Mouse (Mus musculus): Measurements from ENCODE around the gene Itprip.

Gene Itprip

GRCm38 (mm10) chr19:47919126-47919965, at the start of gene Itprip, which contains the start of gene Cfap43:
TSS of gene Itprip (minus strand) at chr19:47919299.
TSS of gene Cfap43 (minus strand) at chr19:47919287.
- in situ Hi-C loops (cut with MboI): no loop called here

GRCm38 (mm10) chr19:47958181-47958580, 39.1 kb upstream of the Itprip start:
- in situ Hi-C loops (cut with MboI): no loop called here

DNA sequence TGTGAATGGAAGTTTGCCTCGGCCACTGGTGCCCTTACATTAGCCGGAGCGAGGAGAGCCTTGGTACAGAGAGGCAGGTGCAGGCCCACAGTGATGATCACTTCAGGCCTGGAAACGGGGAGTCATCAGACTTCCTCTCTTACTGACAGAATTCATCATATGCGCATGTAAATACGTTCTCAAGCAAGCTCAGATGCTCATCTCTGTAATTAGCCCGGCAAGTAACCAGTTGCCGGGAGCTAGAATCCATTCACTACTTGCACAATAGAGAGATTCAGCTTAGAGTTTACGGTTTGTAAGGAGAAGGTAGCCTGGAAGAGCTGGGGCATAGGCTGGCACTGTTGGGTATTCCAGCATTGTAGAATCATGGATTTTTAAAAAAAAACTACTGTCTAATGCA, 34.1 kb upstream of the Itprip start:
- in situ Hi-C loops (cut with MboI): no loop called here

GRCm38 (mm10) chr19:47950946-47951345, 31.8 kb upstream of the Itprip start:
- in situ Hi-C loops (cut with MboI): no loop called here

DNA sequence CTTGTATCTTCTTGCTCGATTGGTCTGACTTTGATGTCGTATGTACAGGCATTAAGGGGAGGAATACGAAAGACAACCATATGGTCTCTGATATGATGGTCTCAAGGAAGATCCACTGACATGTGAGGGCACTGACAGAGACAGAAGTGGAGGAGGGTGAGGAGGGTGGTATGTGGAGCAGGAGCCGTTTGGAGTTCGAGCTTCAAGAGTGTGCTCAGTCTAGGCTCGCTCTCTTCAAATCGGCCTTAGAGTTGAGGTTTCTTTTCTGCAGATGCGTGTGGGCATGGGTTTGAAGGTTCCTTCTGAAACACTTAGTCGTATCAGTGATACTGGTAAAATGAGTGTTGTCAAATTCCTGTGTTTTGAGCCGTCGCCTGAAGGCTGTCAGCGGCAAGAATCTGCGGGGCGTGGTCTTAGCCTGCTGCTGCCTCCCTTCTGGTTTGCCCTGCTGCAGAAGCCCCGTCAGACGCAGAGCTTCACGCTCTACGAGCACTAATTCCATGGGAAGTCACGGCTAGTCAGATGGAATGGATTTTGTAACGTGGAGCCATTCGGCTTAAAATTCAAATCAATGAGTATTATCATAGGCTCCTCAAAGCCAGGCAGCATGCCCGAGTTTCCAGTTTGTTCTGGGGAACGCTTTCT, 27.8 kb upstream of the Itprip start:
- in situ Hi-C loops (cut with MboI): no loop called here

- in situ Hi-C loops (cut with MboI): no loop called here
Measured at GRCm38 (mm10) chr19:47939361-47939760, 20.3 kb upstream of the Itprip start.

DNA sequence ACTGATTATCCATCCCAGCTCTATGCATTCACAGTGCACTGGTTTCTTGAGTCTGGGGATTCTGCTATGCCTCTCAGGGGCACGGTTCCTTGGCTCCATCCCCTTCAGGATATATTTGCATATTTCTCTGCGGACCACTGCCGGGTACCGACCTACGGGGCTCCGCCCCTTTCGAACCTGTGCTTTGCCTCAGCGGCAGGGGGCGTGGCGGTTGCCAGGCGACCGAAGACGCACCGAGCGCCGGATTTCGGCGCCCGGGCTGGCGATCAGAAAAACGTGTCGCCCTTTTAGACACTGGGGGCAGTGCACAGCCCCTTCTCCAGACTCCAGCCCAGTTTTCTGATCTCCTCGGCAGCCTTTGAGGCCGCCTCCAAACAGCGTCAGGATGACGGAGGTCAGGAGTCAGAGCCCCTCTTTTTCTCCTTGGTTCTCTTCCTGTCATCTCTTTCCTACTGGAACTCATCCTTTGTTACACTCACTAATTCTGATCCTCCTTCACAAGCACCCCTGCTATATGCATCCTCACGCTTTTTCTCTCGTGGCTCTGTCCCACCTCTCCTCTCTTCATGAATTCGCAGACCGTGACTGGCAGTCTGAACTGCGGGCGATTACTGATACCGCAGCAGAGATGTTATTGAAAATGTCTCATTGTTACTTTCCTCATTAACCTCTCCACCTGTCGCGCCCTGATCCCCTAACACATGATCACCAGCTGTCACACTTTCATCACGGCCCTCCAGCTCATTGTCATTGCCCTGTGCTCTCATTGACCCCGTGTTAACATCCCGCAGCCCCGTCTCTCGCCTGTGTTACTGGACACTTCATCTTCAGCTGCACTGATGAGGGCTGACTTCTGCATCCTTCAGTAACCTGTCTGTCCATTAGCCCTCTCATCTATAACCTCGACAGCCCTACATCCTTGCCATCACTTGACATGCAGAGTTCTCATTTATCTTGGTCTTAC, 18.6 kb upstream of the Itprip start, which contains the start of gene Cfap58:
Gene Cfap58 (plus strand): TSS at position 233 of the 964 bp plus-strand sequence.
- in situ Hi-C loops (cut with MboI): no loop called here

DNA sequence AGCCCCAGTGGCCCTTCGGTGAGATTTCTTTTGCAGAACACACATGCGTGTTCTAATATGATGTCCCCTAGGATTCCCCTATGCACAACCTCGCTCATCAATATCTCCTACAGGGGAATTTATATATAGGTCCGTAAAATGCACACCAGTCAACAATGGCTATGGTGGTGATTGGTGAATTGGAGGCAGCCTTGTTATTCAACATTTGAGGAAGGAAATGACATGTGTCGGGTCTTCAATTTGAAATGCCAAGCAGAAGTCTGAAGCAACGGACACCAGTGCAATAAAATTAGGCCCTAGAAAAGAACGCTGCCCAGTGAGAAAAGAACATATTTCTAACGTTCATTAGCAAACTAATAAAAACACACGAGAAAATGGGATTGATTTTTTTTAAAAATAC, 17.8 kb upstream of the Itprip start:
- in situ Hi-C loops (cut with MboI): no loop called here

- in situ Hi-C loops (cut with MboI): no loop called here
Measured at GRCm38 (mm10) chr19:47936490-47936889, 17.4 kb upstream of the Itprip start.

DNA sequence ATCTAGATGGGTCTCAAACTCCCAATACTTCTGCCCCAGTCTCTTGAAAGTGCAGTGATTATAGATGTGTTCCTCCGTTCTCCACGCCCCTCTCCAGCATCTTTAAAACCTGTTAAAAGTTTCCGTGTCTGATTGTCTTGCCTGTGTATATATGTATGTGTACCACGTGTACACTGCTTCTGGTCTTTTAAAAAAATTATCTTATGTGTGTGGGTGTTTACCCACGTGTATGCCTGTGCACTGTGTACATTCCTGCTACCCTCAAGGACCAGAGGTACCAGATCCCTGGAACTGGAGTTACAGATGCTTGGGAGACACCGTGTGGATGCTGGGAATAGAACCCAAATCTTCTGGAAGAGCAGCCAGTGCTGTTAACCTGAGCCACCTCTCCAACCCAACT, 16.4 kb upstream of the Itprip start:
- in situ Hi-C loops (cut with MboI): no loop called here

DNA sequence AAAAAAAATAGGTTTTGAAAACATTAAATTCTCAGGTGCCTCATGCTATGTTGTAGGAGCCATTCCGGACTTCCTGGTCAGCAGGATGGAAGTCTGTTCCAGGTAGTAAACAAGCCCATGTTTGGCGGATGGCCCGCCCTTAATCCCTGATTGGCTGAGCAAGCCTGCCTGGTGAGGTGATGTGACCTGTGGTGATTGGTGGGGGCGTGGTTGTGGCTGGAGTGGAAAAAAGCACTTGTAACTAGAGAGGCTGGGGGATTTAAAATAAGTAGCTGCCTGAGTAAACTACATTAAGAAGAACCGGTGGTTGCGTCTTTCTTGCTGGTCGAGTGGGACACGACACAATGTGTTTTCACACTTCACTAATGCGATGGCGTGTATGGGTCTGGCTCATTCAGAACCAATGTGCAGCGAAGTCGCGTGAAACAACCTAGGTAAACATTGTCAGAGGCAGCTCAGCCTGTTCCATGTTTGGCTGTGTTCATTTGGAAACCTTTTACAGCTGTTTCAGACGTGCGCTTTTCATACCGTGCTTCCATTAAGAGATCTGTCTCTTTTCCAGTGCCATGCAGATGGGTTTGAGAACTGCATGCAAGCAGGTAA, 15.6 kb upstream of the Itprip start:
- in situ Hi-C loops (cut with MboI): no loop called here

DNA sequence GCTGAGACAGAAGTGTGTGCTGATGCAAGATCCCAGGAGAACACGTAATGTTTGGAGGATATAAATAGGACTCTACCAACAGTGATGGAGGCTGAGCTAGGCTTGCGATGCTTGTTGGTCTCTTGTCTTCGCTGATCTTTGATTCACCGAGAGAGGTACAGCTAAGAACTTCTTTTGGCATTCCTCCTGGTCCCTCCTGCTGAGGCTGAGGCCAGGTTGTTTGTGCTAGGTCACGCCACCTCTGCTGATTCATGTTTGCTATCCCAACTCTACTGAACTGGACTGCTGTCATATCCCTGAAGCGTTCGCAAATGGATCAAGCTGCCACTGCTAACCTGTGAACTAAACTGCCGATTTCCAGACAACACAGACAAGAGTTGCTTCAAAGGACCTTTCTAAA, 15.0 kb upstream of the Itprip start:
- in situ Hi-C loops (cut with MboI): no loop called here

DNA sequence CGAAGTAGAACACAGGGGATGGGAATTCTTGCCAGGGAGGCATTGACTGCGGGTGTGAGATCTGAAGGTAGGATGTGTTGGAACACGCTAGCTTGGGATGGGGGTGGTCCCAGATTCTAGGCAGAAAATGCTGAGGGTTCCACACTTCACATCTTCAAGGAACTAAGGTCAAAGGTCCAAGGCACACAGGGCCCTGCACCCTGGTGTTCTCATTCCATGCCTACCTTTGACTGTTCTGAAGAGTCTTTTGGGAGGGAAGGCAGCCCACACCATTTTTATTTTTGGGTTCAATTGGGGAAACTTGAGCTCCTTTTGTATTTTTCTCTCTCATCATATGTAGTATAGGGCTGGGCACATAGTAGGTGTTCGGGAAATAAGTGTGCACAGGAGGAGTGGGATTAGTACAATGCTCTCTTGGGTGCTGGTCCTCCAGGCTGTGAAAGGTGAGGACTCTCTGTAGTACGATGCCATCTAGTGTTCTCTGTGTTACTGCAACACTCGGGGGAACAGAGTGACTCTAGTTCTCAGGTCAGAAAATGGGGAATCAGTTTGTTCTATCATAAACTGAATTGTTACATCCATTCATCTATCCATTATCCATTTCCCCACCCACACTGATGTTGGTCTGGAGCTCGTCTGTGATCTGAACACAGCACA, 13.0 kb upstream of the Itprip start:
- in situ Hi-C loops (cut with MboI): no loop called here

DNA sequence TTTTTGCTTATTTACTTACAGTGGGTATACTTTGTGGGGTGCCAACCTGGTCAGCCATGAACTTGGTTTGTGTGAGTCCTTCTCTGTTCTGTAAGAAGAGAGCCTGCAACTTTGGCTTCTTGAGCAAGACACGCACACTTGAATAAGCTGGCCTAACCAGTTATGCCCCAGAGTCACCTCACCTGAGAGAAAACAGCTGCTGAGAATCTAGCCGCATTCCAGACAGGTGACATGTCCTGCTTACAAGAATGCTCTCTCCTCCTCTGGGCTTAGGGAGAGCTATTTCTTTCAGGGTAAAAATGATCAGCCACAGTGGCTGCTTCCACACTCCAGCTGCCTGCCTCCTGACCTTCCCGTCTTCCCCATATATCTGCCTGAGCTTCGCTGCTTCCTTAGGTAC, 9.9 kb upstream of the Itprip start:
- in situ Hi-C loops (cut with MboI): loop anchor here (5.0 kb wide), 1 partner anchor 47 kb away; no protein-coding TSS in a partner anchor

DNA sequence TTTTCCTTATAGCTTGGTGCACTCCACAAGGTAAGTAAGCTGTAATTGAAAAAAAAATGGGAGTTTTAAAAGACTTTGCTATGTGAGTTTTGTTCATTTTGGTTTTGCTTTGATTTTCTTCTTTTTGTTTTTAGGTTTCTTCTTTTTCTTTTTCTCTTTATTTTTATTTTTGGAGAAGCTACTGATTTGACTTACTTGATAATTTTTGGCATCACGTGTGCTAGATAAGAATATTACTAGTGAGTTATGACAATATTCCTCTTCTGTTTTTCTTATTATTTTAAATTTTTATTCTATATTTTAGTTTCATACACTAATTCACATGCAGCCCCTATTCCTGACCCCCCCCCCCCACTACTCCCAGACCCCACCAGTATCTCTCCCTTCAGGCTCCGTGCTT, 7.9 kb upstream of the Itprip start:
- in situ Hi-C loops (cut with MboI): loop anchor here (5.0 kb wide), 1 partner anchor 45 kb away; no protein-coding TSS in a partner anchor

- in situ Hi-C loops (cut with MboI): loop anchor here (5.0 kb wide), 1 partner anchor 44 kb away; no protein-coding TSS in a partner anchor
Measured at GRCm38 (mm10) chr19:47925819-47926218, 6.7 kb upstream of the Itprip start.

- in situ Hi-C loops (cut with MboI): no loop called here
Measured at GRCm38 (mm10) chr19:47919966-47920375, 872 bp upstream of the Itprip start.

GRCm38 (mm10) chr19:47918455-47919101, 521 bp downstream of the Itprip start:
- in situ Hi-C loops (cut with MboI): no loop called here

DNA sequence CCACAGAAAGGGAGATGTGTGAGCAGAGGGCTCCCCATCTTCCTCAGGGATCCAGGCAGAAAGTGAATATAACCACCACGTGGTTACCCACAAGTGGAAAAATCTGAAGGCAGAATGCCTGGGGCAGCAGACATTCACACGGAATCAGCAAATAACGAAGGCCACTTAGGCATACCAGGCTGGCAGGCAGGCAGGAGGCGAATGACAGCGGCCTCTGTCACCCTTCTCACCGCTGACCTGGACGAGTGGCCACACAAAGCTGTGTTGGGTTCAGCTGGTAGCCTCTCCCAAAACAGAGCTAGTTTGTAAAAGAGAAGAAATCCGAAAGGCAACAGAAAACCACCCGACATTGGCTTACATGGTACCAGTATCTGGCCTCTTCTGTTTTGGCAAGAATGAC, 1.1 kb downstream of the Itprip start:
- in situ Hi-C loops (cut with MboI): no loop called here

GRCm38 (mm10) chr19:47917396-47917795, 1.7 kb downstream of the Itprip start:
- in situ Hi-C loops (cut with MboI): no loop called here

Data from mature B cell (primary cell).